ENCODE assay signal across 31 mouse cellular contexts in the genomic region with DNA sequence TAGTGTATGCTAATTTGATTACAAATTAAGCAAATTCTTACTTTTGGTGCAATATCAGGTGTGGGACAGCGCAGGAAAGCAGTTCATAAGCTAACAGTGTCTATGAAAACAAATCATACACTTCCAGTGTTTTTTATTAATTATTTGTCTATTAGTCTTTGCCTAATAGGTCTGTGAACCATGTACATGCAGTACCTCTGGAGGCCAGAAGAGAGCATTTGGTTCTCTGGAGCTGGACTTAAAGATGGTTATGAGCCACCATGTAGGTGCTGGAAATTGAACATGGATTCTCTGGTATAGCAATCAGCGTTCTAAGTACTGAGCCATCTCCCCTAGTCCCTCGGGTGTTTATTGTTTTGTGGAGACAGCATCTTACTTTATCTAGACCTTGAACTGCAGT.
DNase-seq lines count a peak whose midpoint lies in the region; ATAC-seq and TF ChIP-seq lines count a peak whose summit lies in the region.
"Had no signal": no experiment of that assay in that cellular context is flagged by ENCODE, and none has a peak within 500 bp of the region (broad histone marks: within the 10 kb centered on the region; RNA-seq: fewer than 3 reads in every experiment).

No protein-coding gene starts in this region.

- TF ChIP-seq EP300 in liver, postnatal 0 days (IDR thresholded peaks at IDR 0.05; ENCODE audit: low read depth): no peak

- no peak overlapping the region for H3K9ac ChIP-seq in hindbrain, postnatal 0 days (replicated peaks; ENCODE audit: low read length)
- no peak overlapping the region for H3K9ac ChIP-seq in hindbrain, embryonic 11.5 days (ENCODE audit: low read depth, low read length)
- no peak overlapping the region for H3K9ac ChIP-seq in liver, postnatal 0 days (replicated peaks)
- H3K9ac ChIP-seq: heart, embryonic 13.5 days; intestine, embryonic 15.5 days; limb, embryonic 12.5 days; midbrain, embryonic 12.5 days; neural tube, embryonic 13.5 days; stomach, embryonic 15.5 days had no signal

- no peak for DNase-seq in hindbrain, postnatal 0 days (ENCODE audit: low spot score)
- DNase-seq in hindbrain, embryonic 11.5 days (ENCODE audit: low spot score): no peak
- DNase-seq in liver, postnatal 0 days: no peak
- no peak for DNase-seq in liver
- no peak for DNase-seq in brain, embryonic 14.5 days (ENCODE audit: low read depth)
- no peak for DNase-seq in gastrocnemius, adult 18-20 months (ENCODE audit: low spot score)
- no peak for DNase-seq in retina, postnatal 1 day
- DNase-seq: adrenal gland, adult 2 months; adrenal gland, postnatal 36 days; cerebellum, adult 2 months; cerebellum, postnatal 14 days; heart, postnatal 10 days; kidney, postnatal 25 days; layer of hippocampus, postnatal 36 days; lung, postnatal 10 days; right cerebral cortex, postnatal 14 days; thymus, postnatal 14 days had no signal

- H3K4me3 ChIP-seq in hindbrain, postnatal 0 days (ENCODE audit: low read length): no peak overlapping the region
- no peak overlapping the region for H3K4me3 ChIP-seq in hindbrain, embryonic 11.5 days (ENCODE audit: low read depth, low read length)
- no peak overlapping the region for H3K4me3 ChIP-seq in liver, postnatal 0 days (ENCODE audit: low read depth, low read length)
- no peak overlapping the region for H3K4me3 ChIP-seq in E14TG2a.4 (replicated peaks; ENCODE audit: low read length)
- H3K4me3 ChIP-seq: erythroblast, embryonic 14.5 days; heart, embryonic 13.5 days; hindbrain, embryonic 10.5 days; intestine, embryonic 15.5 days; limb, embryonic 12.5 days; midbrain, embryonic 12.5 days; myocyte; neural tube, embryonic 13.5 days; stomach, embryonic 15.5 days had no signal

- H3K36me3 ChIP-seq in hindbrain, postnatal 0 days (ENCODE audit: insufficient read depth, low read length): no peaks in the 10 kb centered on the region
- no peaks in the 10 kb centered on the region for H3K36me3 ChIP-seq in hindbrain, embryonic 11.5 days (ENCODE audit: control insufficient read depth, insufficient read depth, low read length)
- H3K36me3 ChIP-seq in liver, postnatal 0 days (replicated peaks; ENCODE audit: insufficient read depth, low read length): no peaks in the 10 kb centered on the region
- no peaks in the 10 kb centered on the region for H3K36me3 ChIP-seq in E14TG2a.4 (ENCODE audit: insufficient read depth, low read length)
- H3K36me3 ChIP-seq: G1E; heart, embryonic 13.5 days; hindbrain, embryonic 10.5 days; intestine, embryonic 15.5 days; limb, embryonic 12.5 days; midbrain, embryonic 12.5 days; neural tube, embryonic 13.5 days; stomach, embryonic 15.5 days had no signal

- no peak overlapping the region for H3K27ac ChIP-seq in hindbrain, postnatal 0 days
- no peak overlapping the region for H3K27ac ChIP-seq in hindbrain, embryonic 11.5 days (ENCODE audit: low read depth, low read length)
- no peak overlapping the region for H3K27ac ChIP-seq in liver, postnatal 0 days (ENCODE audit: low read depth)
- H3K27ac ChIP-seq: heart, embryonic 13.5 days; hindbrain, embryonic 10.5 days; intestine, embryonic 15.5 days; limb, embryonic 12.5 days; midbrain, embryonic 12.5 days; neural tube, embryonic 13.5 days; stomach, embryonic 15.5 days had no signal

- no peaks in the 10 kb centered on the region for H3K27me3 ChIP-seq in hindbrain, postnatal 0 days (ENCODE audit: insufficient read depth, low read length)
- H3K27me3 ChIP-seq in hindbrain, embryonic 11.5 days (ENCODE audit: control insufficient read depth, insufficient read depth, low read length): no peaks in the 10 kb centered on the region
- no peaks in the 10 kb centered on the region for H3K27me3 ChIP-seq in liver, postnatal 0 days (ENCODE audit: insufficient read depth, low read length)
- no peaks in the 10 kb centered on the region for H3K27me3 ChIP-seq in E14TG2a.4 (ENCODE audit: insufficient read depth, low read length)
- H3K27me3 ChIP-seq: heart, embryonic 13.5 days; intestine, embryonic 15.5 days; limb, embryonic 12.5 days; midbrain, embryonic 12.5 days; neural tube, embryonic 13.5 days; stomach, embryonic 15.5 days had no signal

- no peak overlapping the region for H3K4me2 ChIP-seq in hindbrain, postnatal 0 days (ENCODE audit: low read depth, low read length)
- no peak overlapping the region for H3K4me2 ChIP-seq in hindbrain, embryonic 11.5 days (replicated peaks; ENCODE audit: low read depth, low read length)
- no peak overlapping the region for H3K4me2 ChIP-seq in liver, postnatal 0 days (ENCODE audit: low read depth, low read length)
- H3K4me2 ChIP-seq: heart, embryonic 13.5 days; intestine, embryonic 15.5 days; limb, embryonic 12.5 days; liver, embryonic 11.5 days; midbrain, embryonic 12.5 days; neural tube, embryonic 13.5 days; stomach, embryonic 15.5 days had no signal

- no peak for TF ChIP-seq POLR2A in brain, embryonic 14.5 days (IDR thresholded peaks at IDR 0.05; ENCODE audit: borderline replicate concordance, extremely low read depth, insufficient read depth, insufficient read length, poor library complexity, severe bottlenecking)

- TF ChIP-seq CTCF in hindbrain, postnatal 0 days (IDR thresholded peaks at IDR 0.05; ENCODE audit: low read depth): peak; percentile 12; the same call in 1 of the 2 replicates
- TF ChIP-seq CTCF in liver, postnatal 0 days (IDR thresholded peaks at IDR 0.05; ENCODE audit: low read depth): 0 out of 2 replicates have a peak, but pooled peaks have one; percentile 12
- TF ChIP-seq CTCF in E14TG2a.4 (conservative IDR thresholded peaks at IDR 0.05; ENCODE audit: low read length): peak; percentile 17; the same call in 1 of the 2 replicates
- peak; percentile 6; the same call in 1 of the 2 replicates for TF ChIP-seq CTCF in brain, embryonic 14.5 days (IDR thresholded peaks at IDR 0.05; ENCODE audit: borderline replicate concordance, extremely low read depth, insufficient read depth, insufficient read length)

- 93% methylated on average over 3 of the region's 3 CpGs for WGBS in hindbrain, postnatal 0 days
- 95% methylated on average over 3 of the region's 3 CpGs for whole genome bisulfite sequencing in hindbrain, embryonic 11.5 days
- WGBS in liver, postnatal 0 days (ENCODE audit: insufficient replicate concordance): 75% methylated on average over 3 of the region's 3 CpGs

- H3K9me3 ChIP-seq in hindbrain, postnatal 0 days (ENCODE audit: low read length): no peaks in the 10 kb centered on the region
- no peaks in the 10 kb centered on the region for H3K9me3 ChIP-seq in hindbrain, embryonic 11.5 days (ENCODE audit: control insufficient read depth, low read length)
- no peaks in the 10 kb centered on the region for H3K9me3 ChIP-seq in liver, postnatal 0 days (ENCODE audit: low read length)
- peaks cover 3% of the 10 kb centered on the region; the same call in 1 of the 2 replicates for H3K9me3 ChIP-seq in E14TG2a.4 (ENCODE audit: low read length)
- H3K9me3 ChIP-seq: heart, embryonic 13.5 days; hindbrain, embryonic 10.5 days; intestine, embryonic 15.5 days; limb, embryonic 12.5 days; midbrain, embryonic 12.5 days; neural tube, embryonic 13.5 days; stomach, embryonic 15.5 days had no signal

- no peak for ATAC-seq in hindbrain, postnatal 0 days
- ATAC-seq in hindbrain, embryonic 11.5 days (ENCODE audit: low FRiP score): no peak
- ATAC-seq in liver, postnatal 0 days: no peak
- ATAC-seq: forebrain, embryonic 16.5 days; hindbrain, embryonic 16.5 days; intestine, embryonic 15.5 days had no signal

- no peaks in the 10 kb centered on the region for H3K4me1 ChIP-seq in hindbrain, postnatal 0 days (ENCODE audit: insufficient read depth, low read length)
- H3K4me1 ChIP-seq in hindbrain, embryonic 11.5 days (replicated peaks; ENCODE audit: control insufficient read depth, insufficient read depth, low read length): no peaks in the 10 kb centered on the region
- no peaks in the 10 kb centered on the region for H3K4me1 ChIP-seq in liver, postnatal 0 days (ENCODE audit: insufficient read depth)
- H3K4me1 ChIP-seq in E14TG2a.4 (replicated peaks; ENCODE audit: low read depth, low read length): no peaks in the 10 kb centered on the region
- H3K4me1 ChIP-seq: hindbrain, embryonic 10.5 days; intestine, embryonic 15.5 days; limb, embryonic 12.5 days; midbrain, embryonic 12.5 days; neural tube, embryonic 13.5 days; stomach, embryonic 15.5 days had no signal
